Mouse (Mus musculus) intestine, postnatal 0 days (tissue): ENCODE measurements around the gene Epha7. TPM values are rescaled to one million over a fixed set of nuclear protein-coding genes. Genes with fewer than 3 reads are reported as not detected.

Experiments
- ATAC-seq: fragments of 200-750 bp; cut with Nextera tagmentation; 2 replicates; pipeline ENCODE4 v1.8.0; 2017; ENCODE audit warnings: mild to moderate bottlenecking, moderate TSS enrichment, moderate library complexity
- H3K27ac ChIP-seq: fragments of 300-500 bp; sonication (generic); 2 replicates; pipeline ENCODE4 v1.5.1; 2014; ENCODE audit warnings: mild to moderate bottlenecking, low read depth, low read length, moderate library complexity
- H3K27me3 ChIP-seq: fragments of 300-500 bp; sonication (generic); replicated peaks from 2 replicates; pipeline ENCODE4 v1.6.1; 2014; ENCODE audit warnings: low read length, mixed read lengths; ENCODE audit not compliant: control insufficient read depth, insufficient read depth
- H3K36me3 ChIP-seq: fragments of 300-500 bp; sonication (generic); 2 replicates; pipeline ENCODE4 v1.6.1; 2014; ENCODE audit warnings: mild to moderate bottlenecking, moderate library complexity; ENCODE audit not compliant: control insufficient read depth, insufficient read depth
- H3K4me1 ChIP-seq: fragments of 300-500 bp; sonication (generic); replicated peaks from 2 replicates; pipeline ENCODE4 v1.6.1; 2014; ENCODE audit warnings: antibody characterized with exemption, low read length, mixed read lengths; ENCODE audit not compliant: control insufficient read depth, insufficient read depth
- H3K4me2 ChIP-seq: fragments of 300-500 bp; sonication (generic); replicated peaks from 2 replicates; pipeline ENCODE4 v1.6.1; 2014; ENCODE audit warnings: low read depth, mild to moderate bottlenecking, moderate library complexity
- H3K4me3 ChIP-seq: fragments of 300-500 bp; sonication (generic); 2 replicates; pipeline ENCODE4 v1.5.1; 2014; ENCODE audit warnings: low read depth, low read length
- H3K9ac ChIP-seq: fragments of 300-500 bp; sonication (generic); 2 replicates; pipeline ENCODE4 v1.6.1; 2014; ENCODE audit warnings: mild to moderate bottlenecking, low read depth, low read length
- H3K9me3 ChIP-seq: fragments of 300-500 bp; sonication (generic); 2 replicates; pipeline ENCODE4 v1.6.1; 2016; ENCODE audit warnings: mixed run types; ENCODE audit not compliant: control insufficient read depth
- CTCF ChIP-seq: sonication (generic); IDR thresholded peaks from 2 replicates; pipeline ENCODE4 v1.5.1; 2016; ENCODE audit warnings: low read depth, mild to moderate bottlenecking, control low read depth, antibody characterized with exemption, moderate library complexity
- WGBS: fragments of 180-500 bp; shearing (Covaris S2); extraction: QIAGEN DNeasy Blood & Tissue Kit; methylation state at CpG from one replicate; pipeline ENCODE4 v1.1.7; 2014; 5-methylcytosine and 5-hydroxymethylcytosine counted together
- polyA plus RNA-seq: library from polyadenylated mRNA; unstranded; fragments of >200 nt; fragmentation: Nextera tagmentation; extraction: Ambion mirVana; gene quantifications from 2 replicates; pipeline ENCODE4 v1.2.1, GENCODE M21; 2015

Gene Epha7
- polyA plus RNA-seq, 1 experiment from 2014 or later: 2.8 TPM

DNA sequence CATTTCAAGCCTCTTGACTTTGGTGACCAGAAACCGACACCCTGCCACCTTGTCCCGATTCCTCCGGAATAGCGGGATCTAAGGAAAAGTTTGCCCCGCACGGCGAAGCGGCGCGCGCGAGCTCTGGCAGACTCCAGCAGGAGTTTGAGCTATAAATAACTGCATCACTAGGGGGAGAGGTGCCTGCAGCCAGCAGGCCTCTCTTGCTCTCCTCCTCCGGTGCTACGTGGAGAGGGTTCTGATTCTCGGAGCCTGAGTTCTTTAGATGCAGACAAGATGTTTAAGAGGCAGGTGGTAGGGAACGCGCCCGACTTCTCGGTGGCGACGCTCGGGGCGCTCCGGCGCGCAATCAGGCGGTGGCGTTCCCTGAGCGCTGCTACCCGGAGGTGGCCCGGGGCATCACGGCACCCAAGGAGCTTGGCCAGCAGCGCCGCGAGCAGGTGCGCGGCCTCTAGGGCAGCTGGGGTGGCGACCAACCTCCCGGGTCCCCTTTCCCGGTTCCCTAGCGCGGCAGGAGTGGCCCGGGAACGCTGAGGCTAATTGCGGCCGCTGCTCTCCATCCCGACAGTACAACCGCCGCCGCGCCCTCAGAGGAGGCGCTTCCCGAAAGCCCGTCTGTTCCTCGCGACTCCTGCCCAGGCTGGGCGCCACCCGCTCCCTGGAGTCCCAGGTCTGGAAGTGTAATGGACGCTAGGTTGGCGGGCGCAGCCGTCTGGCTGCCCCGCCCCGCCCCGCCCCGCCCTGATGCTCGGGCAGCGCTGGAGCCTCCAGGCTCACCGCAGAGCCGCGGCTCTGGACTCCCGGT is 2.1 kb downstream of the Epha7 start:
- ATAC-seq: peak; percentile 23; the same call in 1 of the 2 replicates
- WGBS: under 1% methylated on average over 70 of the region's 72 CpGs
- no peaks in the 10 kb centered on the region for H3K27me3 ChIP-seq
- peak overlapping the region; percentile 80 for H3K4me3 ChIP-seq
- H3K4me1 ChIP-seq: no peaks in the 10 kb centered on the region; the same call in 1 of the 2 replicates
- no peak overlapping the region for H3K27ac ChIP-seq
- peak; percentile 58 for TF ChIP-seq CTCF
- H3K4me2 ChIP-seq: peak overlapping the region; percentile 98
- H3K9ac ChIP-seq: peak overlapping the region; percentile 45
- no peaks in the 10 kb centered on the region for H3K36me3 ChIP-seq
- no peaks in the 10 kb centered on the region for H3K9me3 ChIP-seq

DNA sequence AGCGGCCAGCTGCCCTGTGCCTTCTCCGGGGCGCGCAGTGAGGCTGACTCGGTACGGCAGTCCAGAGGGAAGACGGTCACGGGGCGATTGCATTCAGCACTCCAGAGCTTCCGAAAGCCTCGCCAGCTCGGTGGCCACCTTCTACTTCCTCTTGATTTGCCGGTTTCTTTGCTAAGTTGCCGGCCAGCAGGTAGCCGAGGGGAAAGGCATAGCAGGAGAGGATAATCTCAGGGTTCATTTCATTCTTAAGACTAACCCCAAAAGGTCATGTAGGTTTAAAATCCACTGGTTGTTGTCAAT is 2.6 kb downstream of the Epha7 start:
- no peak for ATAC-seq
- Histone ChIP-seq H3K4me2 (peak overlapping the region; percentile 98), H3K9me3 (no peaks in the 10 kb centered on the region), H3K9ac (peak overlapping the region; percentile 45; the same call in 1 of the 2 replicates), H3K27ac (no peak overlapping the region), H3K4me3 (peak overlapping the region; percentile 80), H3K36me3 (no peaks in the 10 kb centered on the region), H3K4me1 (no peaks in the 10 kb centered on the region; the same call in 1 of the 2 replicates), H3K27me3 (no peaks in the 10 kb centered on the region)
- WGBS: under 1% methylated on average over 15 of the region's 15 CpGs
- TF ChIP-seq CTCF: no peak

DNA sequence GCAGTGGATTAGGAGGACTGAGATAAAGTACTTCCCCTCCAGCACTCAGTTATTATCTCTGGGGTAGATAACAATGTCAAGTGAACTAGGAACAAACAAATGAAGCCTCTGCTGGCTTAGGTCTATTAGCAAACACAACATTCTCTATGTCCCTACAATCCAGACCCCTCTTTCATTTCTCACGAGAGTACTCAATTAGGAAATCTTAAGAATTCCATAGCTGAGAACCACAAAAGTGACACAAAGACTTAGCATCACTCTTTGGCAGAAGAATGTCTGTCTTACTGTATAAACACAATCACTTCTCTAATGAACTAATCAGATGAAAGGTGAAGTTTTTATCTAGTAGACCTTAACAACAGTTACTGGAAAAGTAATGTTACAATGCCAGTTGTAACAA is 10.7 kb downstream of the Epha7 start:
- WGBS: 46% methylated on average over 1 of the region's 1 CpGs
- no peak for TF ChIP-seq CTCF
- Histone ChIP-seq H3K4me2 (no peak overlapping the region), H3K4me1 (no peaks in the 10 kb centered on the region), H3K9me3 (no peaks in the 10 kb centered on the region), H3K9ac (no peak overlapping the region), H3K36me3 (no peaks in the 10 kb centered on the region), H3K4me3 (no peak overlapping the region), H3K27ac (no peak overlapping the region), H3K27me3 (no peaks in the 10 kb centered on the region)
- ATAC-seq: no peak

DNA sequence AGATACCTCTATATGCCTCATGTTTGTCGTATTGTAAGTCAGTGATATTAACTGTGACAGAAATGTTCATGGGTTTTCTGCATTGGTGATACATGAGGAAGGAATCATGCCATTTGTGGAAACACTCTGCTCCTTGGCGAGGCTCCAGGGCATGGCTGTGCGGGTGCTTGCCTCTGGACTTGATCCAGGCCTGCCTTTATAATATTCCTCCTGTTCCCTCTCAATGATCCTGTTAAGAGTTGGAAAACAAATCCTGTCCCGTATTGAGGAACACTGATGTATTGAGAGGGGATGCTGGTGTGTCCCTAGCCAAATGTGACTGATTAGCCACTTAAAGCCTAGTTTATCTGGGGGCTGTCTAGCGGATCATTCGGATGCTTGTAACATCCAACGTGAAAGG is 11.7 kb downstream of the Epha7 start:
- Histone ChIP-seq H3K4me3 (no peak overlapping the region), H3K27me3 (no peaks in the 10 kb centered on the region), H3K4me2 (no peak overlapping the region), H3K36me3 (no peaks in the 10 kb centered on the region), H3K9me3 (no peaks in the 10 kb centered on the region), H3K4me1 (no peaks in the 10 kb centered on the region), H3K9ac (no peak overlapping the region), H3K27ac (no peak overlapping the region)
- WGBS: 68% methylated on average over 7 of the region's 7 CpGs
- no peak for ATAC-seq
- TF ChIP-seq CTCF: no peak

DNA sequence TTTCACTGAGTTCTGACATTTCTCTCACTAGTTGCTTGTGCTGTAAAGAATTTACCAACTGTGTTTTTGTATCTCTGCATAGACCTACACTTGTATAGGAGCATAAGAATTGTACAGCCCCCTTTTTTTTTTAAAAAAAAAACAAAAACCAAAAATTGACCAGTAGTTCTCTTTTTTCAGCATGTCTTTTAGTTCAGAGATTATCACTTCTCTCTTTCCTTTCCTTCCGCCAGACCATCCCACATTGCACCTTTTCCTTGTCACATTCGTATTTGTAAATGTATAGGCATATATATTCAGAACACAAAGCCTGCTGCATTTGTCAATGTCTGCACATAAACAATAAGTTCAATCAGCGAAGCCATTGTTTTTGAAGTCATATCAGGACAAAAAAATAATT is 24.7 kb downstream of the Epha7 start:
- Histone ChIP-seq H3K4me3 (no peak overlapping the region), H3K9ac (no peak overlapping the region), H3K4me2 (no peak overlapping the region), H3K36me3 (no peaks in the 10 kb centered on the region), H3K27me3 (no peaks in the 10 kb centered on the region), H3K9me3 (no peaks in the 10 kb centered on the region), H3K4me1 (no peaks in the 10 kb centered on the region), H3K27ac (no peak overlapping the region)
- WGBS: 83% methylated on average over 3 of the region's 3 CpGs
- ATAC-seq: no peak
- no peak for TF ChIP-seq CTCF

DNA sequence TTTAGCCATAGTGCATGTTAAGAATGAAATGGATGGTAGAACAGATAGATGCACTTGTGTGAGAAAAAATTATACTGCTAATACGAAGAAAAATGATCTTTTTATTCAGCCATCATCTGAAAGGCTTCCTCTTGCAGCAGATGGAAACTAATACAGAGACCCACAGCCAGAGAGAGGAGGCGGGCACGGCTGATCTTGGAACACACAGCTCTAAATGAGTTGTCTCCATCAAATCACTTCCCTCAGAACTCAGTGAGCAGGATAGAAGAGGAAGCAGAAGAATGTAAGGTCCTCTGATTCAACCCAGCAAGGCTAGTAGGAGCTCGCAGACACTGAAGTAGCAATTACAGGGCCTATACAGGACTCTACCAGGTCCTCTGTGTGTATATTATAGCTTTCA is 33.4 kb downstream of the Epha7 start:
- TF ChIP-seq CTCF: no peak
- Histone ChIP-seq H3K27ac (no peak overlapping the region), H3K4me1 (no peaks in the 10 kb centered on the region), H3K9ac (no peak overlapping the region), H3K4me2 (no peak overlapping the region), H3K27me3 (no peaks in the 10 kb centered on the region), H3K36me3 (no peaks in the 10 kb centered on the region), H3K9me3 (no peaks in the 10 kb centered on the region), H3K4me3 (no peak overlapping the region)
- 86% methylated on average over 4 of the region's 4 CpGs for WGBS
- ATAC-seq: no peak

DNA sequence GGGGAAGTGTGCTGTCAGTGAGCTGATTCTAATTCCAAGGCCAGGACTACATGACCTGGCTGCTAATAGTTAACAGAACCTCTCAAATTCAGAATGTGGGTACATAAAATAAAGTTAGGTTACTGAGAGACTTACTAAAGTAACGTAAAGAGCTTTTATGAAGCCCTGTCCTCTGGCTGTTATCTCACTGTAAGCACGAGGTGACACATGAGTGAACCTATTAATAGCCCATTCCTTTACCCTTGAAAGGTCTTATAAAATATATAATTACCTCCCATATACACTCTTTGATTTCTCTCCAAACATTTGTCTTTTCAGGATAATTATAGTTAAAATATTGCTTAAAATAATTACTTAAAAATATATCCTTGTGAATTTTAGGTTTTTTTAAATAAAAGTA is 37.5 kb downstream of the Epha7 start:
- H3K36me3 ChIP-seq: no peaks in the 10 kb centered on the region
- no peak overlapping the region for H3K4me2 ChIP-seq
- H3K9ac ChIP-seq: no peak overlapping the region
- no peak overlapping the region for H3K4me3 ChIP-seq
- no peak for ATAC-seq
- no peak overlapping the region for H3K27ac ChIP-seq
- no peaks in the 10 kb centered on the region for H3K4me1 ChIP-seq
- no peaks in the 10 kb centered on the region for H3K27me3 ChIP-seq
- WGBS: 46% methylated on average over 2 of the region's 2 CpGs
- H3K9me3 ChIP-seq: no peaks in the 10 kb centered on the region
- no peak for TF ChIP-seq CTCF
